21 mouse cellular contexts compared by ENCODE assay signal in the genomic region with DNA sequence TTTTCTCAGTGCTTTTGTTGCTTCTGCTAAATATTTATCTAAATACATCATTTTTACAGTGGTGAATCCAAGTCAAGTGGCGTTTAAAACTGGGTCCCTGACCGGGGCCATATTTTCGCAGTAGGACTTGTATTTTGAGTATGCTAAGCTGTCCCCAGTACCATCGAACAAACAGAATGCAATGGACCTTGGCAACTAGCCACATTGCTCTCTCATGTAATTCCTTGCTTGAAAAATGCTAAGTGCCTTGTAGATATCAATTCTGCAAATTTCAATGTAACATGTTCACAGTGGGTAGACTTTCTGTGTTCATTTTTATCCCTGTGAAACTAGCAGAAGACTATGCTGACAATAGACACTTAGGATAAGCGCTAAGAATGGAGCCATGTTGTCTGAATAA. TPM values are rescaled to one million over a fixed set of nuclear protein-coding genes. Genes with fewer than 3 reads are reported as not detected.
"Had no signal": no experiment of that assay in that cellular context is flagged by ENCODE, and none has a peak within 500 bp of the region (broad histone marks: within the 10 kb centered on the region; RNA-seq: fewer than 3 reads in every experiment).

No protein-coding gene starts in this region.

- H3K4me2 ChIP-seq: lung, embryonic 15.5 days; midbrain, embryonic 13.5 days; neural tube, embryonic 13.5 days; neural tube, embryonic 15.5 days had no signal

- H3K9me3 ChIP-seq: lung, embryonic 15.5 days; midbrain, embryonic 10.5 days; midbrain, embryonic 13.5 days; neural tube, embryonic 13.5 days; neural tube, embryonic 15.5 days had no signal

- DNase-seq: lung, adult 18-20 months; lung, postnatal 10 days; lung, postnatal 4 days; retina, postnatal 1 day; right cerebral cortex, adult 18-20 months; right cerebral cortex, postnatal 25 days; right cerebral cortex, postnatal 4 days; spleen, adult 18-20 months; thymus, adult 18-20 months; thymus, postnatal 14 days; thymus, postnatal 36 days had no signal

- H3K4me3 ChIP-seq: lung, embryonic 15.5 days; midbrain, embryonic 10.5 days; midbrain, embryonic 13.5 days; myocyte; neural tube, embryonic 13.5 days; neural tube, embryonic 15.5 days had no signal

- H3K4me1 ChIP-seq: lung, embryonic 15.5 days; midbrain, embryonic 13.5 days; neural tube, embryonic 13.5 days; neural tube, embryonic 15.5 days had no signal

- H3K27me3 ChIP-seq: lung, embryonic 15.5 days; midbrain, embryonic 13.5 days; neural tube, embryonic 13.5 days; neural tube, embryonic 15.5 days had no signal

- H3K36me3 ChIP-seq: lung, embryonic 15.5 days; midbrain, embryonic 10.5 days; midbrain, embryonic 13.5 days; neural tube, embryonic 13.5 days; neural tube, embryonic 15.5 days had no signal

- H3K27ac ChIP-seq: liver, embryonic 14.5 days; lung, embryonic 15.5 days; midbrain, embryonic 10.5 days; midbrain, embryonic 13.5 days; neural tube, embryonic 13.5 days; neural tube, embryonic 15.5 days had no signal

- ATAC-seq: midbrain, embryonic 13.5 days; midbrain, embryonic 16.5 days had no signal

- H3K9ac ChIP-seq: liver, embryonic 14.5 days; lung, embryonic 15.5 days; midbrain, embryonic 13.5 days; neural tube, embryonic 13.5 days; neural tube, embryonic 15.5 days had no signal

RNA-seq across cellular contexts. Expression of gene Fga, which starts 4.7 kb away (rescaled TPM):
- polyA plus RNA-seq: midbrain, embryonic 10.5 days; midbrain, embryonic 16.5 days; myocyte; neural tube, embryonic 11.5 days; small intestine, adult 2 months had no signal

RNA-seq across cellular contexts. Expression of gene Fgg, which starts 13.7 kb away (rescaled TPM):
- polyA plus RNA-seq: midbrain, embryonic 16.5 days; myocyte; neural tube, embryonic 13.5 days; neural tube, embryonic 15.5 days; small intestine, adult 2 months had no signal

RNA-seq across cellular contexts. Expression of gene Fgb, which starts 28.5 kb away (rescaled TPM):
- polyA plus RNA-seq: midbrain, embryonic 10.5 days; midbrain, embryonic 16.5 days; myocyte; small intestine, adult 2 months had no signal
